Mouse (Mus musculus) midbrain, embryonic 13.5 days (tissue): ENCODE measurements around the gene Ift46. TPM values are rescaled to one million over a fixed set of nuclear protein-coding genes. Genes with fewer than 3 reads are reported as not detected.

Experiments
- ATAC-seq: fragments of 200-750 bp; cut with Nextera tagmentation; 2 replicates; pipeline ENCODE4 v1.8.0; 2017; ENCODE audit warnings: mild to moderate bottlenecking, moderate TSS enrichment, moderate library complexity
- H3K27ac ChIP-seq: fragments of 300-500 bp; sonication (generic); 2 replicates; pipeline ENCODE4 v1.5.1; 2015; ENCODE audit warnings: inconsistent platforms, mild to moderate bottlenecking, moderate library complexity
- H3K27me3 ChIP-seq: fragments of 300-500 bp; sonication (generic); 2 replicates; pipeline ENCODE4 v1.6.1; 2015; ENCODE audit warnings: mild to moderate bottlenecking, inconsistent platforms
- H3K36me3 ChIP-seq: fragments of 300-500 bp; sonication (generic); 2 replicates; pipeline ENCODE4 v1.6.1; 2015; ENCODE audit warnings: mild to moderate bottlenecking, inconsistent platforms
- H3K4me1 ChIP-seq: fragments of 300-500 bp; sonication (generic); replicated peaks from 2 replicates; pipeline ENCODE4 v1.6.1; 2015; ENCODE audit warnings: inconsistent platforms
- H3K4me2 ChIP-seq: fragments of 300-500 bp; sonication (generic); replicated peaks from 2 replicates; pipeline ENCODE4 v1.6.1; 2015; ENCODE audit warnings: moderate library complexity, mild to moderate bottlenecking, inconsistent platforms
- H3K4me3 ChIP-seq: fragments of 300-500 bp; sonication (generic); replicated peaks from 2 replicates; pipeline ENCODE4 v1.5.1; 2015; ENCODE audit warnings: mild to moderate bottlenecking, inconsistent platforms
- H3K9ac ChIP-seq: fragments of 300-500 bp; sonication (generic); replicated peaks from 2 replicates; pipeline ENCODE4 v1.6.1; 2015; ENCODE audit warnings: mild to moderate bottlenecking, inconsistent platforms
- H3K9me3 ChIP-seq: fragments of 300-500 bp; sonication (generic); 2 replicates; pipeline ENCODE4 v1.6.1; 2016; ENCODE audit warnings: mild to moderate bottlenecking, inconsistent platforms
- WGBS: fragments of 180-500 bp; shearing (Covaris S2); methylation state at CpG from one replicate; pipeline ENCODE4 v1.1.7; 2015; 5-methylcytosine and 5-hydroxymethylcytosine counted together
- polyA plus RNA-seq: library from polyadenylated mRNA; unstranded; fragments of >200 nt; fragmentation: Nextera tagmentation; extraction: Ambion mirVana; gene quantifications from 2 replicates; pipeline ENCODE4 v1.2.1, GENCODE M21; 2015

The Ift46 gene
- polyA plus RNA-seq, 1 experiment from 2014 or later = 183 TPM

- peak; percentile 98 for ATAC-seq
- Histone ChIP-seq H3K27me3 (peaks cover 30% of the 10 kb centered on the region), H3K9me3 (no peaks in the 10 kb centered on the region), H3K36me3 (peaks cover 3% of the 10 kb centered on the region; the same call in 1 of the 2 replicates), H3K27ac (peak within 1 kb of the TSS; percentile 80), H3K4me1 (peaks cover 23% of the 10 kb centered on the region), H3K9ac (peak within 1 kb of the TSS; percentile 77), H3K4me3 (peak within 1 kb of the TSS; percentile 64), H3K4me2 (peak within 1 kb of the TSS; percentile 95)
- under 1% methylated on average over 75 of the region's 75 CpGs for WGBS
These were observed 31.6 kb downstream of the Ift46 start, which contains the start of gene Tmem25 for GRCm38 (mm10) chr9:44799102-44799957. Gene Tmem25 (minus strand): TSS chr9:44799307.

- H3K4me2 ChIP-seq = peak overlapping the region; percentile 95
- H3K36me3 ChIP-seq = peaks cover 7% of the 10 kb centered on the region
- H3K4me3 ChIP-seq = peak overlapping the region; percentile 64
- 41% methylated on average over 9 of the region's 9 CpGs for WGBS
- peaks cover 30% of the 10 kb centered on the region for H3K27me3 ChIP-seq
- no peak for ATAC-seq
- H3K4me1 ChIP-seq = peaks cover 23% of the 10 kb centered on the region
- H3K9ac ChIP-seq = peak overlapping the region; percentile 77; the same call in 1 of the 2 replicates
- H3K27ac ChIP-seq = peak overlapping the region; percentile 80; the same call in 1 of the 2 replicates
- no peaks in the 10 kb centered on the region for H3K9me3 ChIP-seq
These were observed 32.2 kb downstream of the Ift46 start for GRCm38 (mm10) chr9:44799958-44800324.

GRCm38 (mm10) chr9:44801669-44802068, 34.0 kb downstream of the Ift46 start:
- H3K9me3 ChIP-seq = no peaks in the 10 kb centered on the region
- no peak overlapping the region for H3K27ac ChIP-seq
- H3K9ac ChIP-seq = no peak overlapping the region
- H3K4me3 ChIP-seq = no peak overlapping the region
- H3K4me2 ChIP-seq = no peak overlapping the region
- peaks cover 23% of the 10 kb centered on the region for H3K4me1 ChIP-seq
- 90% methylated on average over 6 of the region's 6 CpGs for WGBS
- peaks cover 30% of the 10 kb centered on the region for H3K27me3 ChIP-seq
- H3K36me3 ChIP-seq = peaks cover 22% of the 10 kb centered on the region
- ATAC-seq = no peak

- 79% methylated on average over 4 of the region's 4 CpGs for WGBS
- Histone ChIP-seq H3K9ac (no peak within 1 kb of the TSS), H3K27me3 (peaks cover 22% of the 10 kb centered on the region), H3K9me3 (no peaks in the 10 kb centered on the region), H3K4me3 (no peak within 1 kb of the TSS), H3K4me1 (peaks cover 23% of the 10 kb centered on the region), H3K4me2 (no peak within 1 kb of the TSS), H3K27ac (no peak within 1 kb of the TSS), H3K36me3 (peaks cover 35% of the 10 kb centered on the region)
- ATAC-seq = no peak
These were observed 35.2 kb downstream of the Ift46 start, which contains the start of gene Ttc36 for GRCm38 (mm10) chr9:44802808-44803450. Gene Ttc36 (minus strand): TSS chr9:44803072.

- WGBS = 91% methylated on average over 10 of the region's 10 CpGs
- Histone ChIP-seq H3K27ac (no peak overlapping the region), H3K9me3 (no peaks in the 10 kb centered on the region), H3K4me3 (no peak overlapping the region), H3K4me1 (peaks cover 10% of the 10 kb centered on the region), H3K36me3 (peaks cover 53% of the 10 kb centered on the region), H3K9ac (no peak overlapping the region), H3K27me3 (peaks cover 16% of the 10 kb centered on the region; the same call in 1 of the 2 replicates), H3K4me2 (no peak overlapping the region)
- ATAC-seq = no peak
These were observed 37.0 kb downstream of the Ift46 start for GRCm38 (mm10) chr9:44804678-44805077.

GRCm38 (mm10) chr9:44805536-44805935, 37.8 kb downstream of the Ift46 start:
- H3K36me3 ChIP-seq = peaks cover 61% of the 10 kb centered on the region
- H3K27me3 ChIP-seq = peaks cover 14% of the 10 kb centered on the region; the same call in 1 of the 2 replicates
- H3K4me2 ChIP-seq = no peak overlapping the region
- no peak overlapping the region for H3K9ac ChIP-seq
- no peaks in the 10 kb centered on the region for H3K9me3 ChIP-seq
- no peak overlapping the region for H3K4me3 ChIP-seq
- H3K27ac ChIP-seq = no peak overlapping the region
- H3K4me1 ChIP-seq = 0 out of 2 replicates have a peak, but pooled peaks cover 2% of the 10 kb centered on the region
- ATAC-seq = no peak
- 95% methylated on average over 5 of the region's 5 CpGs for WGBS

- no peaks in the 10 kb centered on the region for H3K4me1 ChIP-seq
- no peak overlapping the region for H3K4me3 ChIP-seq
- H3K27me3 ChIP-seq = 0 out of 2 replicates have a peak, but pooled peaks cover under 1% of the 10 kb centered on the region
- no peaks in the 10 kb centered on the region for H3K9me3 ChIP-seq
- no peak overlapping the region for H3K9ac ChIP-seq
- ATAC-seq = no peak
- peaks cover 76% of the 10 kb centered on the region for H3K36me3 ChIP-seq
- no peak overlapping the region for H3K4me2 ChIP-seq
- H3K27ac ChIP-seq = no peak overlapping the region
- WGBS = 76% methylated on average over 5 of the region's 5 CpGs
These were observed 39.4 kb downstream of the Ift46 start for GRCm38 (mm10) chr9:44807141-44807540.

GRCm38 (mm10) chr9:44807778-44808177, 40.1 kb downstream of the Ift46 start:
- H3K4me1 ChIP-seq = no peaks in the 10 kb centered on the region
- 95% methylated on average over 10 of the region's 10 CpGs for WGBS
- H3K27me3 ChIP-seq = no peaks in the 10 kb centered on the region
- H3K9ac ChIP-seq = no peak overlapping the region
- H3K9me3 ChIP-seq = no peaks in the 10 kb centered on the region
- no peak overlapping the region for H3K4me3 ChIP-seq
- ATAC-seq = no peak
- H3K4me2 ChIP-seq = no peak overlapping the region
- peaks cover 82% of the 10 kb centered on the region for H3K36me3 ChIP-seq
- H3K27ac ChIP-seq = no peak overlapping the region

GRCm38 (mm10) chr9:44810316-44810715, 42.6 kb downstream of the Ift46 start:
- H3K36me3 ChIP-seq = peaks cover 97% of the 10 kb centered on the region
- H3K27me3 ChIP-seq = no peaks in the 10 kb centered on the region
- H3K27ac ChIP-seq = no peak overlapping the region
- H3K4me3 ChIP-seq = no peak overlapping the region
- 97% methylated on average over 10 of the region's 10 CpGs for WGBS
- no peaks in the 10 kb centered on the region for H3K4me1 ChIP-seq
- H3K4me2 ChIP-seq = no peak overlapping the region
- no peaks in the 10 kb centered on the region for H3K9me3 ChIP-seq
- no peak overlapping the region for H3K9ac ChIP-seq
- no peak for ATAC-seq

- Histone ChIP-seq H3K4me3 (no peak overlapping the region), H3K27me3 (no peaks in the 10 kb centered on the region), H3K4me2 (no peak overlapping the region), H3K27ac (no peak overlapping the region), H3K4me1 (no peaks in the 10 kb centered on the region), H3K9ac (no peak overlapping the region), H3K9me3 (no peaks in the 10 kb centered on the region), H3K36me3 (peaks cover 99% of the 10 kb centered on the region)
- no peak for ATAC-seq
- WGBS = 94% methylated on average over 8 of the region's 8 CpGs
These were observed 46.5 kb downstream of the Ift46 start for GRCm38 (mm10) chr9:44814179-44814578.

GRCm38 (mm10) chr9:44817522-44817921, 49.8 kb downstream of the Ift46 start:
- ATAC-seq = no peak
- H3K36me3 ChIP-seq = peaks cover 100% of the 10 kb centered on the region
- H3K4me3 ChIP-seq = no peak overlapping the region
- no peak overlapping the region for H3K4me2 ChIP-seq
- H3K9ac ChIP-seq = no peak overlapping the region
- no peaks in the 10 kb centered on the region for H3K4me1 ChIP-seq
- WGBS = 90% methylated on average over 5 of the region's 5 CpGs
- H3K27me3 ChIP-seq = no peaks in the 10 kb centered on the region
- no peaks in the 10 kb centered on the region for H3K9me3 ChIP-seq
- H3K27ac ChIP-seq = no peak overlapping the region
